Comparison of ENCODE assay signal across 35 mouse cellular contexts in genomic region chr19:9075558-9075957, GRCm38 (mm10). TPM values are rescaled to one million over a fixed set of nuclear protein-coding genes. Genes with fewer than 3 reads are reported as not detected.
A peak's percentile ranks its signal among the peaks of the same experiment; 100 is the strongest.
DNase-seq lines count a peak whose midpoint lies in the region; ATAC-seq and TF ChIP-seq lines count a peak whose summit lies in the region.
"Had no signal": no experiment of that assay in that cellular context is flagged by ENCODE, and none has a peak within 500 bp of the region (broad histone marks: within the 10 kb centered on the region; RNA-seq: fewer than 3 reads in every experiment).

No protein-coding gene starts in this region.

- H3K79me2 ChIP-seq in myocyte (ENCODE audit: control insufficient read depth, insufficient read depth): no peaks in the 10 kb centered on the region

- H3K27me3 ChIP-seq in myocyte (ENCODE audit: control insufficient read depth, insufficient read depth, insufficient read length): no peaks in the 10 kb centered on the region
- no peaks in the 10 kb centered on the region for H3K27me3 ChIP-seq in liver, embryonic 11.5 days (replicated peaks; ENCODE audit: control insufficient read depth, insufficient read depth, low read length)
- H3K27me3 ChIP-seq: heart, embryonic 13.5 days; hindbrain, embryonic 15.5 days; kidney, embryonic 15.5 days; limb, embryonic 15.5 days; neural tube, embryonic 15.5 days had no signal

- no peak for DNase-seq in left cerebral cortex, adult 2 months (ENCODE audit: extremely low spot score in 1 of 2, low spot score in 2 of 2)
- DNase-seq in left cerebral cortex, adult 8-10 months (ENCODE audit: low spot score in 2 of 2): no peak
- peak; percentile 33 for DNase-seq in ES-CJ7 (ENCODE audit: low read depth, low spot score)
- DNase-seq in liver, embryonic 11.5 days (ENCODE audit: low spot score): no peak
- DNase-seq in ovary, adult 18-20 months (ENCODE audit: low spot score): no peak
- DNase-seq: adrenal gland, postnatal 10 days; B cell, adult 2 months; cerebellum, adult 18-20 months; cerebellum, postnatal 10 days; forebrain, postnatal 0 days; heart, postnatal 10 days; kidney, adult 18-20 months; kidney, postnatal 25 days; lung, adult 2 months; lung, postnatal 10 days; midbrain, embryonic 14.5 days; thymus, adult 2 months; thymus, postnatal 36 days had no signal

- no peaks in the 10 kb centered on the region for H3K36me3 ChIP-seq in myocyte (ENCODE audit: control insufficient read depth, insufficient read depth)
- H3K36me3 ChIP-seq in liver, embryonic 11.5 days (ENCODE audit: control insufficient read depth, insufficient read depth, low read length): no peaks in the 10 kb centered on the region
- H3K36me3 ChIP-seq: heart, embryonic 13.5 days; hindbrain, embryonic 10.5 days; hindbrain, embryonic 15.5 days; kidney, embryonic 15.5 days; limb, embryonic 10.5 days; limb, embryonic 15.5 days; neural tube, embryonic 15.5 days had no signal

- no peak for TF ChIP-seq POLR2A in bone marrow macrophage, adult 2 months (IDR thresholded peaks at IDR 0.05; ENCODE audit: borderline replicate concordance, low read depth, low read length)
- TF ChIP-seq POLR2A in myocyte (IDR thresholded peaks at IDR 0.05; ENCODE audit: insufficient read length, low read depth): no peak

- 64% methylated on average over 2 of the region's 2 CpGs for whole genome bisulfite sequencing in liver, embryonic 11.5 days

- no peak for TF ChIP-seq CTCF in left cerebral cortex, adult 2 months (IDR thresholded peaks at IDR 0.05)
- no peak for TF ChIP-seq CTCF in bone marrow macrophage, adult 2 months (IDR thresholded peaks at IDR 0.05; ENCODE audit: low read depth, low read length)

- no peak for ATAC-seq in liver, embryonic 11.5 days (replicated peaks; ENCODE audit: low FRiP score)
- ATAC-seq: forebrain, postnatal 0 days had no signal

- H3ac ChIP-seq in myocyte (ENCODE audit: control insufficient read depth, insufficient read length): no peak overlapping the region

- no peak overlapping the region for H3K4me3 ChIP-seq in left cerebral cortex, adult 2 months
- H3K4me3 ChIP-seq in bone marrow macrophage, adult 2 months (ENCODE audit: insufficient read depth, low read length): no peak overlapping the region
- no peak overlapping the region for H3K4me3 ChIP-seq in myocyte
- no peak overlapping the region for H3K4me3 ChIP-seq in liver, embryonic 11.5 days (ENCODE audit: low read depth, low read length)
- H3K4me3 ChIP-seq: heart, embryonic 13.5 days; hindbrain, embryonic 10.5 days; hindbrain, embryonic 15.5 days; kidney, embryonic 15.5 days; limb, embryonic 10.5 days; limb, embryonic 15.5 days; neural tube, embryonic 15.5 days had no signal

- H3K4me2 ChIP-seq in myocyte (ENCODE audit: low read depth): no peak overlapping the region
- no peak overlapping the region for H3K4me2 ChIP-seq in liver, embryonic 11.5 days
- H3K4me2 ChIP-seq: heart, embryonic 13.5 days; hindbrain, embryonic 15.5 days; kidney, embryonic 15.5 days; limb, embryonic 15.5 days; neural tube, embryonic 15.5 days had no signal

- peaks cover 64% of the 10 kb centered on the region for H3K4me1 ChIP-seq in bone marrow macrophage, adult 2 months (ENCODE audit: control insufficient read depth, insufficient read depth, low read length)
- peaks cover 14% of the 10 kb centered on the region for H3K4me1 ChIP-seq in liver, embryonic 11.5 days (replicated peaks; ENCODE audit: control insufficient read depth, insufficient read depth, low read length)

- H3K9ac ChIP-seq in liver, embryonic 11.5 days (ENCODE audit: low read depth, low read length): no peak overlapping the region
- H3K9ac ChIP-seq: forebrain, postnatal 0 days; heart, embryonic 13.5 days; hindbrain, embryonic 15.5 days; kidney, embryonic 15.5 days; limb, embryonic 15.5 days; liver, embryonic 14.5 days; neural tube, embryonic 15.5 days had no signal

- intact Hi-C loops in left cerebral cortex, adult 2 months (cut with DNase I): loop anchor here (2.0 kb wide), 1 partner anchor 77 kb away; no protein-coding TSS in a partner anchor

- no peaks in the 10 kb centered on the region for H3K9me3 ChIP-seq in liver, embryonic 11.5 days (ENCODE audit: control insufficient read depth, low read length)
- H3K9me3 ChIP-seq: heart, embryonic 13.5 days; hindbrain, embryonic 10.5 days; hindbrain, embryonic 15.5 days; kidney, embryonic 15.5 days; limb, embryonic 10.5 days; limb, embryonic 15.5 days; neural tube, embryonic 15.5 days had no signal

- H3K27ac ChIP-seq in left cerebral cortex, adult 2 months: peak overlapping the region; percentile 54; the same call in 1 of the 2 replicates
- peak overlapping the region; percentile 93 for H3K27ac ChIP-seq in bone marrow macrophage, adult 2 months (ENCODE audit: insufficient read depth, low read depth, low read length)
- no peak overlapping the region for H3K27ac ChIP-seq in liver, embryonic 11.5 days (ENCODE audit: low read depth, low read length)
- H3K27ac ChIP-seq: hindbrain, embryonic 10.5 days; hindbrain, embryonic 15.5 days; kidney, embryonic 15.5 days; limb, embryonic 10.5 days; limb, embryonic 15.5 days; liver, embryonic 14.5 days; neural tube, embryonic 15.5 days had no signal

TF ChIP-seq in myocyte, 11 proteins besides CTCF, POLR2A, EP300 and RAD21:
- TF ChIP-seq REST (IDR thresholded peaks at IDR 0.05; ENCODE audit: insufficient read depth, insufficient read length): no peak
- TF ChIP-seq TCF3 (IDR thresholded peaks at IDR 0.05; ENCODE audit: insufficient read length, low read depth): no peak
- no peak for TF ChIP-seq POLR2AphosphoS2 (IDR thresholded peaks at IDR 0.05; ENCODE audit: insufficient read length, low read depth)
- TF ChIP-seq USF1 (IDR thresholded peaks at IDR 0.05; ENCODE audit: low read depth): peak; percentile 22
- TF ChIP-seq MAX (IDR thresholded peaks at IDR 0.05; ENCODE audit: low read depth): no peak
- no peak for TF ChIP-seq TCF12 (IDR thresholded peaks at IDR 0.05; ENCODE audit: insufficient read depth, poor library complexity, severe bottlenecking)
- TF ChIP-seq E2F4 (IDR thresholded peaks at IDR 0.05; ENCODE audit: insufficient read depth): no peak
- no peak for TF ChIP-seq MYOD1 (IDR thresholded peaks at IDR 0.05; ENCODE audit: control insufficient read depth in 1 of 3, insufficient read length in 2 of 3, low read depth in 2 of 3)

RNA-seq across cellular contexts. Expression of gene Scgb1a1, which starts 12.2 kb away (rescaled TPM):
- total RNA-seq in left cerebral cortex, adult 2 months (2021): not detected
- total RNA-seq in left cerebral cortex, adult 8-10 months (2022): not detected
- not detected in 2 replicates for polyA plus RNA-seq in bone marrow macrophage, adult 2 months (2012; ENCODE audit: insufficient read depth, insufficient read length, missing spikeins)
- polyA plus RNA-seq in myocyte (2012; fragmentation: generic; extraction: Trizol): not detected
- not detected in 2 replicates for polyA plus RNA-seq in liver, embryonic 11.5 days (2014; fragmentation: Nextera tagmentation; extraction: Ambion mirVana)
- total RNA-seq: forebrain, postnatal 0 days; layer of hippocampus, adult 18-20 months; layer of hippocampus, postnatal 14 days; left cerebral cortex, postnatal 10 days; monocyte, adult 5-6 weeks had no signal
- polyA plus RNA-seq: embryonic facial prominence, embryonic 11.5 days; forebrain, embryonic 11.5 days; forebrain, postnatal 0 days; heart, embryonic 13.5 days; hindbrain, embryonic 10.5 days; hindbrain, embryonic 15.5 days; intestine, embryonic 14.5 days; kidney, embryonic 15.5 days; limb, embryonic 10.5 days; liver, embryonic 14.5 days; midbrain, embryonic 14.5 days; neural tube, embryonic 15.5 days had no signal

RNA-seq across cellular contexts. Expression of gene Asrgl1, which starts 59.9 kb away (rescaled TPM):
- total RNA-seq in left cerebral cortex, adult 2 months (2021): 100 to 1,000 TPM; 115 to 139 TPM
- total RNA-seq in left cerebral cortex, adult 8-10 months (2022): 100 to 1,000 TPM; 131 to 150 (median 138) TPM
- polyA plus RNA-seq in bone marrow macrophage, adult 2 months (2012; ENCODE audit: insufficient read depth, insufficient read length, missing spikeins): 4.0 and 6.0 TPM in 2 replicates
- 5.0 TPM for polyA plus RNA-seq in myocyte (2012; fragmentation: generic; extraction: Trizol)
- polyA plus RNA-seq in liver, embryonic 11.5 days (2014; fragmentation: Nextera tagmentation; extraction: Ambion mirVana): 21.2 and 25.1 TPM in 2 replicates
